Mouse (Mus musculus) embryonic facial prominence, embryonic 14.5 days (tissue): ENCODE results near the gene Lamp1. TPM values are rescaled to one million over a fixed set of nuclear protein-coding genes. Genes with fewer than 3 reads are reported as not detected.

Experiments used
- ATAC-seq: fragments of 200-750 bp; cut with Nextera tagmentation; 2 replicates; pipeline ENCODE4 v1.8.0; 2017; ENCODE audit warnings: low read depth, moderate number of reproducible peaks, moderate TSS enrichment
- DNase-seq: peaks from one replicate; pipeline ENCODE4 v3.0.0-alpha.2; 2015; ENCODE audit warnings: low spot score
- H3K27ac ChIP-seq: fragments of 300-500 bp; sonication (generic); replicated peaks from 2 replicates; pipeline ENCODE4 v1.5.1; 2014; ENCODE audit warnings: low read depth, mild to moderate bottlenecking, low read length, moderate library complexity
- H3K27me3 ChIP-seq: fragments of 300-500 bp; sonication (generic); replicated peaks from 2 replicates; pipeline ENCODE4 v1.6.1; 2014; ENCODE audit warnings: low read length; ENCODE audit not compliant: control insufficient read depth, insufficient read depth
- H3K36me3 ChIP-seq: fragments of 300-500 bp; sonication (generic); 2 replicates; pipeline ENCODE4 v1.6.1; 2014; ENCODE audit warnings: low read length, mixed read lengths; ENCODE audit not compliant: control insufficient read depth, insufficient read depth
- H3K4me1 ChIP-seq: fragments of 300-500 bp; sonication (generic); 2 replicates; pipeline ENCODE4 v1.6.1; 2014; ENCODE audit warnings: antibody characterized with exemption, low read length; ENCODE audit not compliant: control insufficient read depth, insufficient read depth
- H3K4me2 ChIP-seq: fragments of 300-500 bp; sonication (generic); 2 replicates; pipeline ENCODE4 v1.6.1; 2014; ENCODE audit warnings: low read depth, mild to moderate bottlenecking, low read length, moderate library complexity, mixed read lengths
- H3K4me3 ChIP-seq: fragments of 300-500 bp; sonication (generic); 2 replicates; pipeline ENCODE4 v1.5.1; 2014; ENCODE audit warnings: low read depth, mild to moderate bottlenecking, low read length
- H3K9ac ChIP-seq: fragments of 300-500 bp; sonication (generic); 2 replicates; pipeline ENCODE4 v1.6.1; 2014; ENCODE audit warnings: low read depth, mild to moderate bottlenecking, low read length, moderate library complexity, mixed read lengths
- H3K9me3 ChIP-seq: fragments of 300-500 bp; sonication (generic); 2 replicates; pipeline ENCODE4 v1.6.1; 2016; ENCODE audit warnings: low read length; ENCODE audit not compliant: control insufficient read depth
- WGBS: fragments of 180-500 bp; shearing (Covaris S2); extraction: QIAGEN DNeasy Blood & Tissue Kit; methylation state at CpG from one replicate; pipeline ENCODE4 v1.1.7; 2014; 5-methylcytosine and 5-hydroxymethylcytosine counted together
- polyA plus RNA-seq: library from polyadenylated mRNA; unstranded; fragments of >200 nt; fragmentation: Nextera tagmentation; extraction: Ambion mirVana; gene quantifications from 2 replicates; pipeline ENCODE4 v1.2.1, GENCODE M21; 2014

Gene Lamp1
- polyA plus RNA-seq = 367 TPM in 2 replicates

DNA sequence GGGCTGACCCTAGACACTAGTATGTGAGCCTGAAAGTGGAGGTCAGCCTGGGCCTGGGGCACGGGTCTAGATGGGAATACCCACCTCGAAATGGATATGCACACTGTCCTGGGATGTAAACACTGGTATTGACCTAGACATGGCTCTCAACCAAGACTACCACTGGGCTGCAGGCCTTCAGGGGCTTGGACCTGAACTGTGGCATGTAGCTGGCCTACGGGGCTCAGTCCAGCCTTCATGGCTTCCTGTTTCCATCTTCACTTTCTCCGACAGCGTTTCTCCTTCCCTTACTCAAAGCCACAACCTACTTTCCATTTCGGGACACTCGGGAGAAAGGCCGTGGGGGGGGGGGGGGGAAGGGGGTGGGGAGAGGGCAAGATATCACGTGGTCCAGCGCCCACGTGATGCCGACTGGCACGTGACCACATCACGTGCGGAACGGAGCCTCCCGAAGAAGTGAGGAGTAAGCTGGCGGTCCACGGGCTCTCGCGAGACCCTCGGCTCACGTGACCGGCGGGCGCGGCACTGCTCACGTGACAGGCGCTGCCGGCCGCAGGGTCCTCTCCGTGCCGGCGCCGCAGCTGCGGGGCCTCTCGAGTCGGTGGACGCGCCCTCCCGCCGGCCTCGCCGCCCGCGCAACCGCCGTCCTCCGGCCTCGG lies at the start of gene Lamp1:
Gene Lamp1, plus strand, starts transcription at position 444 of the 659 bp plus-strand sequence.
- H3K4me3 ChIP-seq = peak within 1 kb of the TSS; percentile 100
- peak; percentile 100 for DNase-seq
- peak within 1 kb of the TSS; percentile 97 for H3K9ac ChIP-seq
- H3K9me3 ChIP-seq = no peaks in the 10 kb centered on the region
- ATAC-seq = peak; percentile 96
- H3K4me2 ChIP-seq = peak within 1 kb of the TSS; percentile 87
- peak within 1 kb of the TSS; percentile 79 for H3K27ac ChIP-seq
- WGBS = 7% methylated on average over 7 of the region's 50 CpGs
- H3K4me1 ChIP-seq = peaks cover 12% of the 10 kb centered on the region
- no peaks in the 10 kb centered on the region for H3K27me3 ChIP-seq
- H3K36me3 ChIP-seq = peaks cover 3% of the 10 kb centered on the region; the same call in 1 of the 2 replicates

DNA sequence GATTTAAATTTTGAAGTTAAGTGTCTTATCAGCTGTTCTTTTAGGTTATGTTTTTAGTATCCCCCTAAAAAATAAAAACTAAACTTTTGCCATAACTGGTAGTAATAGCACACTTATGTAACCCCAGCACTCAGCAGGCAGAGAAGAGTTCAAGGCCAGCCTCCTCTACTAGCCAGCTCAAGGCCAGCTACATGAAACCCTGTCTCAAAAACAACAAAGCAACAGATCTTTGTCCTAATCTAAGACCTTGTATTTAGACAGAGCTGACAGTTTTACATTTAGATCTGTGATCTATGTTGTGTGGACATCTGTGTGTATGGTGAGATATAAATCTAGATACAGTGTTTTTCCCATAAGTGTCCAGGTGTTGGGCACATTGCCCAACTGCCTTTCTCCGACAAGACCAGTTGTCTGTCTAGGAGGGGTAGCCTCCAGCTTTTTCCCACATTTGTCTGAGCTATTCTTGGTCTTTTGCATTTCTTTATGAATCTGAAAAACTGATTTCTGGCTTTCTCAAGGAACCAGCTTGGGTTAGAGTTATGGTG lies 49.5 kb upstream of the Lamp1 start:
- Histone ChIP-seq H3K4me1 (0 out of 2 replicates have a peak, but pooled peaks cover 7% of the 10 kb centered on the region), H3K4me3 (no peak overlapping the region), H3K9ac (no peak overlapping the region), H3K27me3 (no peaks in the 10 kb centered on the region), H3K36me3 (peaks cover 19% of the 10 kb centered on the region), H3K9me3 (no peaks in the 10 kb centered on the region), H3K4me2 (no peak overlapping the region), H3K27ac (no peak overlapping the region)
- ATAC-seq (no peak), DNase-seq (peak; percentile 41)
- WGBS = 58% methylated on average over 1 of the region's 1 CpGs

DNA sequence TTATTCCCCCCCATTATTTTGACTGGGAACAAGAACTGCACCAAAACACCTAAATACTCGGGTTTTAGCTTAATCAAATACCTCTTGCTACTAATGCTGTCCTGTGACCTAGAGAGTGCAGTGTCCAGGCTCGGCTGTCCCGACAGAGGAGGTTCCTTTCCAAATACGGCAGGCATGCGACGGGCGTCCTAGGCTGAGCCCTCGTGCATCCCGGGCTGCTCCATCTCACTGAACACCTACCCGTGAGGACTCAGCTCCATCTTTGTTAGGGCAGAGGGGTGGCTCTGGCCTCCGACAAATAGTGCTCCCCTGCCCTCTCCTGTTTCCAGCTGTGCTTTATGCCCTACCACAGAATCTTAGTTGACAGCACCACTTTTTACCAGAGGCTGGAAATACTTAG lies 47.0 kb upstream of the Lamp1 start:
- no peak for DNase-seq
- Histone ChIP-seq H3K4me2 (no peak overlapping the region), H3K9ac (no peak overlapping the region), H3K4me1 (0 out of 2 replicates have a peak, but pooled peaks cover 5% of the 10 kb centered on the region), H3K36me3 (peaks cover 29% of the 10 kb centered on the region), H3K4me3 (no peak overlapping the region), H3K9me3 (no peaks in the 10 kb centered on the region), H3K27me3 (no peaks in the 10 kb centered on the region), H3K27ac (no peak overlapping the region)
- ATAC-seq = no peak
- WGBS = 87% methylated on average over 11 of the region's 11 CpGs

DNA sequence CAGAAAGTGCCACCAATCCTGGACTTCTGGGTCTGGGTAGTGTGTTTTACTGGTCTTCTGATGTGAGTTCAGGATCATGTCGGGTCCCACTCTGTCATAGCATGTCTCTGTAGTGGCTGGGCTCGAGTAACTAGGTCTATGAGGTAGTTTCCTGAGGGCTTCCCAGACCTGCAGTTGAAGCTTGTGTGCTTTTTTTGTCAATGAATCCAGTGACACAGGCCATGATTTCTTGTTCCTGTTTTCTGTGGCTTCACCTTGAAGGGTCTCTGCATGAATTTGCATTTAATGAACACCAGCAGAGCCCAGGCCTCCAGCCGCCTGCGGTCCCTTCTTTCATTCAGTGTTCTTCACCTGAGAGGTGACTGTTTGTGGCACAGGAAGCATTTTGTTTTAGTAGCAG lies 45.7 kb upstream of the Lamp1 start:
- no peak for ATAC-seq

DNA sequence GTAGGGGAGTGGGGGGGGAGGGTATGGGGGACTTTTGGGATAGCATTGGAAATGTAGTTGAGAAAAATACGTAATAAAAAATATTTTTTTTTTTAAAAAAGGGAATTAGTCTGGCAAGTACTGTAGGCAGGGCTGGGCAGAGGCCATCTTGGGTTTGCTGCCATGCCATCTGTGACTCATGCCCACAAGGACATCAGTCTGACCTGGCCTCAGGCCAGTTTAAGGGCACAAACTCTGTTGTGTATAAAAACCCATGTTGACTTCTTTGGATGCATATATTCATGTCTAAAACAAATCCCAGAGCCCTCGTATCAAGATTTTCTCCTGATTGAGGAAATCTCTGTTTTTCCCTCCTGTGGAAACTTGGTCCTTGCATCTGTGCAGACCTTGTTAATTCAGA lies 41.9 kb upstream of the Lamp1 start:
- ATAC-seq = no peak

More for the DNA sequence above, 45.7 kb upstream of the Lamp1 start:
- WGBS = 94% methylated on average over 4 of the region's 4 CpGs
- no peaks in the 10 kb centered on the region for H3K4me1 ChIP-seq
- no peaks in the 10 kb centered on the region for H3K27me3 ChIP-seq
- no peaks in the 10 kb centered on the region for H3K9me3 ChIP-seq
- no peak overlapping the region for H3K9ac ChIP-seq
- H3K36me3 ChIP-seq = peaks cover 33% of the 10 kb centered on the region
- no peak for DNase-seq
- no peak overlapping the region for H3K27ac ChIP-seq
- no peak overlapping the region for H3K4me2 ChIP-seq
- no peak overlapping the region for H3K4me3 ChIP-seq

DNA sequence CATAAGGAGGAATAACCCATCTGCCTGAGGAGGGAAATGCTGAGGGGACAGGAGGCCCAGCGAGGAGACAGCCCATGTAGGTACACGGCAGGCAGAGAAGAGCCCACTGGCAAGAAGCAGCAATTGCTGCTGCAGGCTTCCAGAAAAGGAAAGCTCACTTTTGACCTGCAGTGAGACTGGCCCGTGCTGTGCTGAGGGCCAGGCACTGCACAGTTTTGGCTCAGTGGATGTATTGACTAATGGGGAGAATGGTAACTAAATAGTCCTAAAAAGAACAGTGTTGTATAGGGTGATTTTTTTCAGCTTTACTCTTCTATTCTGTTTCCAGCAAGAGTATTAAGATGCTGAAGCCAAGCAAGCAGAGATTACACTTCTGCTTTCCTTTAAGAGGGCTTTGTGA lies 40.4 kb upstream of the Lamp1 start:
- Histone ChIP-seq H3K4me1 (no peaks in the 10 kb centered on the region), H3K27ac (no peak overlapping the region), H3K9ac (no peak overlapping the region), H3K4me3 (no peak overlapping the region), H3K36me3 (peaks cover 64% of the 10 kb centered on the region), H3K4me2 (no peak overlapping the region), H3K9me3 (no peaks in the 10 kb centered on the region), H3K27me3 (no peaks in the 10 kb centered on the region)
- 81% methylated on average over 3 of the region's 3 CpGs for WGBS
- DNase-seq = no peak
- no peak for ATAC-seq

More for the DNA sequence above, 41.9 kb upstream of the Lamp1 start:
- Histone ChIP-seq H3K4me1 (no peaks in the 10 kb centered on the region), H3K9me3 (no peaks in the 10 kb centered on the region), H3K9ac (no peak overlapping the region), H3K4me3 (no peak overlapping the region), H3K36me3 (peaks cover 52% of the 10 kb centered on the region), H3K4me2 (no peak overlapping the region), H3K27me3 (no peaks in the 10 kb centered on the region), H3K27ac (no peak overlapping the region)
- no peak for DNase-seq
- 90% methylated on average over 2 of the region's 2 CpGs for WGBS

DNA sequence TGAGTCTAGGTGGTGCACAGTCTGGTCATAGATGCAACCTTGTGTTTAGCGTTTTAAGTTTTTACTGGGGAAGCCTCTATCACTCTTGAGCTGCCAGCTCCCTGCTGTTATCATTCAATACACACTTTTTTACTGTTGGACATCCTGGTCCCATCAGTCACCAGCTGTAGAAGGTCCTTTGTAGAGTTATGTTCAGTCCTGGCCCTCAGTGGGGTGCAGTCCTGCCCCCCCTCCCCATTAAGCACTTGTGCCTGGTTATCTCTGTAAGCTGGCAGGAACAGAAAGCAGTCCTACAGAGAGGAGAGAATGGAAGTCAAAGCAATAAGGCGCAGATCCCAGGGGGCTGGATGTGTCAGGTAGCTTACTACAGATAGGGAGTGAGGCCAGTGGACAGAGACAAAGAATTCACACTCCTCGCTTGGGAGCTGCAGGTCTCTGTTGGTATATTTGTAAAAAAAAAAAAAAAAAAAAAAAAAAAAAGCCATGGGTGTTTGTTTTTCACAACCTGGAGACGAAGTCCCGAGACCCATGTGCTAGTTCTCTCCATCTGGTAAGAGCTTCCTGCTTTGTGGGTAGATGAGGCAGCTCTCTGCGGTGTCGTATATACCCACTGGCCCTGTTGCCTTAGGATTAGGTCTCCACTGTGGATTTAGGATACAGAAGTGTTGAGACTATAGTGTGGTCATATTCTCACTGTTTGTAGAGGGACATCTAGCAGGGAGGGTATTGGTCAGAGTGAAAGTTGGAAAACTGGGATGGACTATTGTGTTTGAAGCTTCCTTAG lies 37.9 kb upstream of the Lamp1 start:
- ATAC-seq = no peak
- Histone ChIP-seq H3K27me3 (no peaks in the 10 kb centered on the region), H3K9me3 (no peaks in the 10 kb centered on the region), H3K4me2 (no peak overlapping the region), H3K4me1 (no peaks in the 10 kb centered on the region), H3K9ac (no peak overlapping the region), H3K27ac (no peak overlapping the region), H3K36me3 (peaks cover 73% of the 10 kb centered on the region), H3K4me3 (no peak overlapping the region)
- DNase-seq = no peak
- 90% methylated on average over 7 of the region's 7 CpGs for WGBS

DNA sequence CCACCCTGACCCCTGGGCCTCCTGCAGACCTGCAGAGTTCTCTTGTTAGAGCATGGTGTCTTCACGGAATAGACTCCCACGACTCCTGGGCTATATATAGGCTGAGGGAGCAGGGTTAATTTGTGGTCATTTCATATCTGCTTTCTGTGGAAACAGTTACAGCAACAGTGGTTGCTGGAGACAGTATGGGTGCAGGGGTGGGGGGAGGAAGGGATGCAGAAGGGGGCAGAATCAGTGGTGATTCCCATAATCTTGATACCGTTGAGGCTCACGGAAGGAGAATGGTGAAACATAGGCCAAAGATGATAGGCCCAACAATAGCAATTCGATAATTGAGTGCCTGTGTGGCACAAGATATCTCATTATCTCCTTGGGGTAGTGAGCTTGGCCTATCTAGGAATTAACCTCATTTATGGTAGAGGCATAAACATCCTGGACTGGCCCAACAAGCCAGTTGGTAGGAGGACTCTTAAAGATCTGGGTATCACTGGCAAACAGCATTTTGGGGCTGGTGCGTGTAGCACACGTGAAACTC lies 36.0 kb upstream of the Lamp1 start:
- H3K4me3 ChIP-seq = no peak overlapping the region
- no peaks in the 10 kb centered on the region for H3K4me1 ChIP-seq
- no peaks in the 10 kb centered on the region for H3K9me3 ChIP-seq
- ATAC-seq = no peak
- peaks cover 85% of the 10 kb centered on the region for H3K36me3 ChIP-seq
- no peaks in the 10 kb centered on the region for H3K27me3 ChIP-seq
- H3K4me2 ChIP-seq = no peak overlapping the region
- 89% methylated on average over 7 of the region's 7 CpGs for WGBS
- H3K9ac ChIP-seq = no peak overlapping the region
- H3K27ac ChIP-seq = no peak overlapping the region
- no peak for DNase-seq
